Comparison of ENCODE assay signal across 14 mouse cellular contexts in the genomic region with DNA sequence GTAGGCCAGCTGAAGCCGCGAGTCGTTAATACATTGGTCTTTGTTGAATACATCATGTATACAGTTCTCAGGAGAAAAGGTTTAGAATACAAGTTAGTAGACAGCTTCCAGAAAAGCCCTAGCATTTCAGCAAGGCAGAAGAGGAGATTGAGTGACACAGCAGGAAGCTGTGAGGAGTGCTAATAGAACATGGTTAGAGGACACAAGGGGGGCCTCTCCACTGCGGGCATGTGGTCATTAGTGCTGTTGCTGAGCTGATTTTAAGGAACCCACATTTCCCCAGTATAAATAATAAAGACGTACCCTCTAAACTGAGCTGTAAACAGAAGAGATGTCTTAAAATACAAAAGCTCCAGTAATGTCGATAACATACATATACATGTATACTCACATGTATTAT. TPM values are rescaled to one million over a fixed set of nuclear protein-coding genes. Genes with fewer than 3 reads are reported as not detected.
DNase-seq lines count a peak whose midpoint lies in the region; ATAC-seq and TF ChIP-seq lines count a peak whose summit lies in the region.
"Had no signal": no experiment of that assay in that cellular context is flagged by ENCODE, and none has a peak within 500 bp of the region (broad histone marks: within the 10 kb centered on the region; RNA-seq: fewer than 3 reads in every experiment).

No protein-coding gene starts in this region.

- ATAC-seq in cerebellum, adult (ENCODE audit: insufficient number of reproducible peaks, low FRiP score, low TSS enrichment), result no peak
- no peak for ATAC-seq in kidney, embryonic 15.5 days (replicated peaks; ENCODE audit: low FRiP score)
- ATAC-seq: forebrain, embryonic 13.5 days; intestine, embryonic 15.5 days had no signal

- H3K4me3 ChIP-seq in kidney, embryonic 15.5 days (replicated peaks), result no peak overlapping the region
- no peak overlapping the region for H3K4me3 ChIP-seq in lung, adult 2 months (replicated peaks; ENCODE audit: extremely low read depth, low read depth, low read length)
- H3K4me3 ChIP-seq: forebrain, embryonic 13.5 days; hindbrain, embryonic 12.5 days; intestine, embryonic 15.5 days; midbrain, embryonic 10.5 days had no signal

- DNase-seq in cerebellum, postnatal 10 days, result peak; percentile 29 to 46
- DNase-seq in kidney, postnatal 10 days, result peak; percentile 36
- peak; percentile 22 for DNase-seq in lung, postnatal 14 days
- no peak for DNase-seq in lung, adult 2 months
- DNase-seq in lung, postnatal 36 days, result peak; percentile 11

- H3K4me1 ChIP-seq in kidney, embryonic 15.5 days, result no peaks in the 10 kb centered on the region
- H3K4me1 ChIP-seq in lung, adult 2 months (ENCODE audit: control insufficient read depth, insufficient read depth, low read length), result no peaks in the 10 kb centered on the region
- H3K4me1 ChIP-seq: hindbrain, embryonic 12.5 days; intestine, embryonic 15.5 days had no signal

- no peak overlapping the region for H3K9ac ChIP-seq in kidney, embryonic 15.5 days
- H3K9ac ChIP-seq: forebrain, embryonic 13.5 days; hindbrain, embryonic 12.5 days; intestine, embryonic 15.5 days had no signal

- no peak overlapping the region for H3K27ac ChIP-seq in kidney, embryonic 15.5 days
- H3K27ac ChIP-seq: forebrain, embryonic 13.5 days; hindbrain, embryonic 12.5 days; intestine, embryonic 15.5 days had no signal

- H3K9me3 ChIP-seq in kidney, embryonic 15.5 days (replicated peaks), result no peaks in the 10 kb centered on the region
- H3K9me3 ChIP-seq: forebrain, embryonic 13.5 days; hindbrain, embryonic 12.5 days; intestine, embryonic 15.5 days; midbrain, embryonic 10.5 days had no signal

- WGBS in kidney, embryonic 15.5 days, result 87% methylated on average over 6 of the region's 6 CpGs
- 69% methylated on average over 6 of the region's 6 CpGs for WGBS in lung, adult 2 months

- TF ChIP-seq CTCF in lung, adult 2 months (IDR thresholded peaks at IDR 0.05; ENCODE audit: insufficient read depth, low read length), result no peak

- H3K36me3 ChIP-seq in kidney, embryonic 15.5 days, result no peaks in the 10 kb centered on the region
- H3K36me3 ChIP-seq: G1E; hindbrain, embryonic 12.5 days; intestine, embryonic 15.5 days; midbrain, embryonic 10.5 days had no signal

- H3K4me2 ChIP-seq in kidney, embryonic 15.5 days, result no peak overlapping the region
- H3K4me2 ChIP-seq: forebrain, embryonic 13.5 days; heart, embryonic 11.5 days; hindbrain, embryonic 12.5 days; intestine, embryonic 15.5 days had no signal

- TF ChIP-seq POLR2A in lung, adult 2 months (IDR thresholded peaks at IDR 0.05; ENCODE audit: borderline replicate concordance, extremely low read depth, low read depth, low read length), result no peak

- no peaks in the 10 kb centered on the region for H3K27me3 ChIP-seq in kidney, embryonic 15.5 days
- H3K27me3 ChIP-seq: forebrain, embryonic 13.5 days; hindbrain, embryonic 12.5 days; intestine, embryonic 15.5 days had no signal

RNA-seq across cellular contexts. Expression of gene CN725425, which starts 51.5 kb away (rescaled TPM):
- polyA plus RNA-seq in kidney, embryonic 15.5 days (2015; fragmentation: Nextera tagmentation; extraction: Ambion mirVana), result 0.10 TPM in 1 of 2 replicates, not detected in the other
- polyA plus RNA-seq in lung, adult 2 months (2012; rRNA removed), result not detected in 2 replicates
- polyA plus RNA-seq: embryonic facial prominence, embryonic 14.5 days; forebrain, embryonic 13.5 days; G1E; heart, embryonic 11.5 days; hindbrain, embryonic 12.5 days; intestine, embryonic 15.5 days; midbrain, embryonic 10.5 days had no signal

RNA-seq across cellular contexts. Expression of gene Abcd2, which starts 59.2 kb away (rescaled TPM):
- 3.4 TPM in 2 replicates for polyA plus RNA-seq in kidney, embryonic 15.5 days (2015; fragmentation: Nextera tagmentation; extraction: Ambion mirVana)
- polyA plus RNA-seq in lung, adult 2 months (2012; rRNA removed), result 4.0 and 6.5 TPM in 2 replicates
- polyA plus RNA-seq: G1E had no signal
